Mouse (Mus musculus) ES-Bruce4 (cell line): Measurements from ENCODE around the gene Ttc28.

Experiments
- CTCF ChIP-seq: IDR thresholded peaks from one replicate; pipeline ENCODE4 v1.8.1; 2011; ENCODE audit warnings: low read depth, low read length
- EP300 ChIP-seq: IDR thresholded peaks from 2 replicates; pipeline ENCODE4 v1.6.1; 2011; ENCODE audit warnings: low read depth, low read length; ENCODE audit not compliant: insufficient read depth
- POLR2A ChIP-seq: IDR thresholded peaks from one replicate; pipeline ENCODE4 v1.8.1; 2011; ENCODE audit warnings: low read length; ENCODE audit not compliant: insufficient read depth

- TF ChIP-seq CTCF (no peak), POLR2A (no peak), EP300 (no peak)
Observed at GRCm38 (mm10) chr5:111069931-111070330, 190.3 kb downstream of the Ttc28 start.
